Mouse (Mus musculus): ENCODE results near the gene Ccdc14. TPM values are rescaled to one million over a fixed set of nuclear protein-coding genes. Genes with fewer than 3 reads are reported as not detected.
"Not testable (repeated sequence)": the region's sequence is repeated elsewhere in the genome, so short reads cannot be mapped to it uniquely, and the experiment has no call there.

Ccdc14 gene
- 6.5 and 6.9 TPM in 2 replicates for polyA plus RNA-seq (2015; fragmentation: Nextera tagmentation; extraction: Ambion mirVana)

- Histone ChIP-seq H3K27me3 (ENCODE audit: insufficient read depth, low read length) (no peaks in the 10 kb centered on the region), H3K27ac (ENCODE audit: low read length) (peak within 1 kb of the TSS; percentile 80), H3K9ac (replicated peaks; ENCODE audit: low read length) (peak within 1 kb of the TSS; percentile 78), H3K4me1 (ENCODE audit: insufficient read depth, low read length) (peaks cover 6% of the 10 kb centered on the region), H3K4me2 (replicated peaks; ENCODE audit: low read depth, low read length) (peak within 1 kb of the TSS; percentile 78), H3K36me3 (ENCODE audit: insufficient read depth, low read length) (no peaks in the 10 kb centered on the region), H3K9me3 (ENCODE audit: low read length) (no peaks in the 10 kb centered on the region), H3K4me3 (ENCODE audit: low read length) (peak within 1 kb of the TSS; percentile 75)
- peak; percentile 97 for ATAC-seq (ENCODE audit: low FRiP score, low TSS enrichment)
- under 1% methylated on average over 53 of the region's 53 CpGs for WGBS
These were observed at the start of gene Ccdc14 for GRCm38 (mm10) chr16:34690334-34691144. Ccdc14 (plus strand) TSS chr16:34690616.

- Histone ChIP-seq H3K4me1 (ENCODE audit: insufficient read depth, low read length) (no peaks in the 10 kb centered on the region), H3K27ac (ENCODE audit: low read length) (no peak overlapping the region)
- ATAC-seq (ENCODE audit: low FRiP score, low TSS enrichment), result no peak
These were observed 46.7 kb upstream of the Ccdc14 start for GRCm38 (mm10) chr16:34643511-34644259.

GRCm38 (mm10) chr16:34649621-34650020 is 40.8 kb upstream of the Ccdc14 start, which contains the start of gene Ropn1:
Ropn1 (plus strand) TSS chr16:34649921.
- no peak for ATAC-seq (ENCODE audit: low FRiP score, low TSS enrichment)
- Histone ChIP-seq H3K9me3 (ENCODE audit: low read length) (no peaks in the 10 kb centered on the region), H3K27ac (ENCODE audit: low read length) (no peak within 1 kb of the TSS), H3K27me3 (ENCODE audit: insufficient read depth, low read length) (no peaks in the 10 kb centered on the region), H3K4me1 (ENCODE audit: insufficient read depth, low read length) (no peaks in the 10 kb centered on the region), H3K4me3 (ENCODE audit: low read length) (no peak within 1 kb of the TSS), H3K36me3 (ENCODE audit: insufficient read depth, low read length) (no peaks in the 10 kb centered on the region), H3K9ac (replicated peaks; ENCODE audit: low read length) (no peak within 1 kb of the TSS), H3K4me2 (replicated peaks; ENCODE audit: low read depth, low read length) (no peak within 1 kb of the TSS)
- WGBS, result 74% methylated on average over 7 of the region's 7 CpGs

More at GRCm38 (mm10) chr16:34643511-34644259, 46.7 kb upstream of the Ccdc14 start:
- Histone ChIP-seq H3K4me2 (replicated peaks; ENCODE audit: low read depth, low read length) (no peak overlapping the region), H3K36me3 (ENCODE audit: insufficient read depth, low read length) (no peaks in the 10 kb centered on the region), H3K9me3 (ENCODE audit: low read length) (no peaks in the 10 kb centered on the region), H3K9ac (replicated peaks; ENCODE audit: low read length) (no peak overlapping the region), H3K4me3 (ENCODE audit: low read length) (no peak overlapping the region), H3K27me3 (ENCODE audit: insufficient read depth, low read length) (no peaks in the 10 kb centered on the region)
- 44% methylated on average over 8 of the region's 8 CpGs for WGBS

GRCm38 (mm10) chr16:34653023-34653422 is 37.4 kb upstream of the Ccdc14 start:
- no peak for ATAC-seq (ENCODE audit: low FRiP score, low TSS enrichment)
- Histone ChIP-seq H3K9ac (replicated peaks; ENCODE audit: low read length) (no peak overlapping the region), H3K27me3 (ENCODE audit: insufficient read depth, low read length) (no peaks in the 10 kb centered on the region), H3K9me3 (ENCODE audit: low read length) (no peaks in the 10 kb centered on the region), H3K4me3 (ENCODE audit: low read length) (no peak overlapping the region), H3K27ac (ENCODE audit: low read length) (no peak overlapping the region), H3K4me1 (ENCODE audit: insufficient read depth, low read length) (peaks cover 2% of the 10 kb centered on the region; the same call in 1 of the 2 replicates), H3K4me2 (replicated peaks; ENCODE audit: low read depth, low read length) (no peak overlapping the region), H3K36me3 (ENCODE audit: insufficient read depth, low read length) (no peaks in the 10 kb centered on the region)
- WGBS, result 87% methylated on average over 5 of the region's 5 CpGs

- H3K9ac ChIP-seq (replicated peaks; ENCODE audit: low read length), result not testable (repeated sequence)
- WGBS, result 2% methylated on average over 16 of the region's 16 CpGs
These were observed 32.9 kb upstream of the Ccdc14 start for GRCm38 (mm10) chr16:34657566-34657965.

GRCm38 (mm10) chr16:34657983-34658382 is 32.4 kb upstream of the Ccdc14 start:
- peak overlapping the region; percentile 53 for H3K4me2 ChIP-seq (replicated peaks; ENCODE audit: low read depth, low read length)
- 17% methylated on average over 5 of the region's 5 CpGs for WGBS
- peaks cover 3% of the 10 kb centered on the region; the same call in 1 of the 2 replicates for H3K27me3 ChIP-seq (ENCODE audit: insufficient read depth, low read length)
- peak overlapping the region; percentile 47 for H3K4me3 ChIP-seq (ENCODE audit: low read length)
- H3K27ac ChIP-seq (ENCODE audit: low read length), result no peak overlapping the region
- H3K9ac ChIP-seq (replicated peaks; ENCODE audit: low read length), result no peak overlapping the region; the same call in 1 of the 2 replicates
- peaks cover 9% of the 10 kb centered on the region for H3K4me1 ChIP-seq (ENCODE audit: insufficient read depth, low read length)
- H3K9me3 ChIP-seq (ENCODE audit: low read length), result no peaks in the 10 kb centered on the region
- H3K36me3 ChIP-seq (ENCODE audit: insufficient read depth, low read length), result no peaks in the 10 kb centered on the region
- ATAC-seq (ENCODE audit: low FRiP score, low TSS enrichment), result no peak

More at GRCm38 (mm10) chr16:34657566-34657965, 32.9 kb upstream of the Ccdc14 start:
- H3K4me3 ChIP-seq (ENCODE audit: low read length), result peak overlapping the region; percentile 47
- H3K36me3 ChIP-seq (ENCODE audit: insufficient read depth, low read length); H3K9me3 ChIP-seq (ENCODE audit: low read length); H3K27me3 ChIP-seq (ENCODE audit: insufficient read depth, low read length); H3K4me1 ChIP-seq (ENCODE audit: insufficient read depth, low read length); ATAC-seq (ENCODE audit: low FRiP score, low TSS enrichment); H3K27ac ChIP-seq (ENCODE audit: low read length): not testable (repeated sequence)
- peak overlapping the region; percentile 53 for H3K4me2 ChIP-seq (replicated peaks; ENCODE audit: low read depth, low read length)

GRCm38 (mm10) chr16:34658388-34658787 is 32.0 kb upstream of the Ccdc14 start:
- Histone ChIP-seq H3K9me3 (ENCODE audit: low read length) (no peaks in the 10 kb centered on the region), H3K4me1 (ENCODE audit: insufficient read depth, low read length) (peaks cover 9% of the 10 kb centered on the region), H3K27me3 (ENCODE audit: insufficient read depth, low read length) (peaks cover 3% of the 10 kb centered on the region; the same call in 1 of the 2 replicates), H3K4me2 (replicated peaks; ENCODE audit: low read depth, low read length) (peak overlapping the region; percentile 53), H3K27ac (ENCODE audit: low read length) (no peak overlapping the region), H3K9ac (replicated peaks; ENCODE audit: low read length) (no peak overlapping the region), H3K4me3 (ENCODE audit: low read length) (peak overlapping the region; percentile 47), H3K36me3 (ENCODE audit: insufficient read depth, low read length) (no peaks in the 10 kb centered on the region)
- peak; percentile 51; the same call in 1 of the 2 replicates for ATAC-seq (ENCODE audit: low FRiP score, low TSS enrichment)
- WGBS, result 39% methylated on average over 11 of the region's 11 CpGs

GRCm38 (mm10) chr16:34664553-34664952 is 25.9 kb upstream of the Ccdc14 start:
- ATAC-seq (ENCODE audit: low FRiP score, low TSS enrichment), result no peak
- Histone ChIP-seq H3K9me3 (ENCODE audit: low read length) (no peaks in the 10 kb centered on the region), H3K4me2 (replicated peaks; ENCODE audit: low read depth, low read length) (no peak overlapping the region), H3K27me3 (ENCODE audit: insufficient read depth, low read length) (peaks cover 10% of the 10 kb centered on the region), H3K27ac (ENCODE audit: low read length) (no peak overlapping the region), H3K9ac (replicated peaks; ENCODE audit: low read length) (no peak overlapping the region), H3K4me3 (ENCODE audit: low read length) (no peak overlapping the region), H3K36me3 (ENCODE audit: insufficient read depth, low read length) (no peaks in the 10 kb centered on the region), H3K4me1 (ENCODE audit: insufficient read depth, low read length) (peaks cover 5% of the 10 kb centered on the region; the same call in 1 of the 2 replicates)
- WGBS, result 90% methylated on average over 3 of the region's 3 CpGs

- 7% methylated on average over 20 of the region's 20 CpGs for WGBS
These were observed 23.2 kb upstream of the Ccdc14 start for GRCm38 (mm10) chr16:34667031-34667726.

More at GRCm38 (mm10) chr16:34667031-34667726, 23.2 kb upstream of the Ccdc14 start:
- H3K4me3 ChIP-seq (ENCODE audit: low read length), result peak overlapping the region; percentile 26
- H3K36me3 ChIP-seq (ENCODE audit: insufficient read depth, low read length), result no peaks in the 10 kb centered on the region
- H3K9ac ChIP-seq (replicated peaks; ENCODE audit: low read length), result 0 out of 2 replicates have a peak overlapping the region, but pooled peaks have one; percentile 39
- H3K27me3 ChIP-seq (ENCODE audit: insufficient read depth, low read length), result peaks cover 10% of the 10 kb centered on the region
- H3K27ac ChIP-seq (ENCODE audit: low read length), result no peak overlapping the region
- H3K9me3 ChIP-seq (ENCODE audit: low read length), result no peaks in the 10 kb centered on the region
- H3K4me1 ChIP-seq (ENCODE audit: insufficient read depth, low read length), result peaks cover 5% of the 10 kb centered on the region; the same call in 1 of the 2 replicates
- peak overlapping the region; percentile 52 for H3K4me2 ChIP-seq (replicated peaks; ENCODE audit: low read depth, low read length)
- ATAC-seq (ENCODE audit: low FRiP score, low TSS enrichment), result peak; percentile 87

Data from kidney, embryonic 16.5 days (tissue).